Mouse (Mus musculus) lung, embryonic 15.5 days (tissue): ENCODE results near the gene Mapre3. TPM values are rescaled to one million over a fixed set of nuclear protein-coding genes. Genes with fewer than 3 reads are reported as not detected.

ENCODE experiments used
- ATAC-seq: fragments of 200-750 bp; cut with Nextera tagmentation; 2 replicates; pipeline ENCODE4 v1.8.0; 2017; ENCODE audit warnings: moderate number of reproducible peaks, borderline replicate concordance; ENCODE audit not compliant: low FRiP score, low TSS enrichment; ENCODE audit errors: extremely low read depth
- H3K27ac ChIP-seq: fragments of 300-500 bp; sonication (generic); 2 replicates; pipeline ENCODE4 v1.5.1; 2015; ENCODE audit warnings: moderate library complexity, mild to moderate bottlenecking, inconsistent platforms
- H3K27me3 ChIP-seq: fragments of 300-500 bp; sonication (generic); 2 replicates; pipeline ENCODE4 v1.6.1; 2015; ENCODE audit warnings: inconsistent platforms
- H3K36me3 ChIP-seq: fragments of 300-500 bp; sonication (generic); 2 replicates; pipeline ENCODE4 v1.6.1; 2015; ENCODE audit warnings: inconsistent platforms
- H3K4me1 ChIP-seq: fragments of 300-500 bp; sonication (generic); 2 replicates; pipeline ENCODE4 v1.6.1; 2015; ENCODE audit warnings: inconsistent platforms
- H3K4me2 ChIP-seq: fragments of 300-500 bp; sonication (generic); 2 replicates; pipeline ENCODE4 v1.6.1; 2015; ENCODE audit warnings: inconsistent platforms, mild to moderate bottlenecking, moderate library complexity
- H3K4me3 ChIP-seq: fragments of 300-500 bp; sonication (generic); 2 replicates; pipeline ENCODE4 v1.5.1; 2015; ENCODE audit warnings: mild to moderate bottlenecking, inconsistent platforms
- H3K9ac ChIP-seq: fragments of 300-500 bp; sonication (generic); 2 replicates; pipeline ENCODE4 v1.6.1; 2015; ENCODE audit warnings: inconsistent platforms
- H3K9me3 ChIP-seq: fragments of 300-500 bp; sonication (generic); 2 replicates; pipeline ENCODE4 v1.6.1; 2016; ENCODE audit warnings: inconsistent platforms
- WGBS: fragments of 180-500 bp; shearing (Covaris S2); methylation state at CpG from one replicate; pipeline ENCODE4 v1.1.7; 2015; 5-methylcytosine and 5-hydroxymethylcytosine counted together
- polyA plus RNA-seq: library from polyadenylated mRNA; unstranded; fragments of >200 nt; fragmentation: Nextera tagmentation; extraction: Ambion mirVana; gene quantifications from 2 replicates; pipeline ENCODE4 v1.2.1, GENCODE M21; 2015

The Mapre3 gene
- polyA plus RNA-seq, 1 experiment from 2014 or later = 21.7 TPM

- peak within 1 kb of the TSS; percentile 67 for H3K9ac ChIP-seq
- H3K9me3 ChIP-seq = no peaks in the 10 kb centered on the region
- peaks cover 15% of the 10 kb centered on the region for H3K36me3 ChIP-seq
- peak within 1 kb of the TSS; percentile 98 for H3K27ac ChIP-seq
- peaks cover 51% of the 10 kb centered on the region for H3K4me1 ChIP-seq
- WGBS = 12% methylated on average over 12 of the region's 13 CpGs
- no peaks in the 10 kb centered on the region for H3K27me3 ChIP-seq
- peak; percentile 82 for ATAC-seq
- H3K4me3 ChIP-seq = peak within 1 kb of the TSS; percentile 52
- H3K4me2 ChIP-seq = peak within 1 kb of the TSS; percentile 77
Observed at GRCm38 (mm10) chr5:30913060-30913841, 98.8 kb downstream of the Mapre3 start, which contains the start of gene Emilin1. TSS of gene Emilin1 (plus strand) at chr5:30913402.

- peaks cover 42% of the 10 kb centered on the region for H3K4me1 ChIP-seq
- H3K27me3 ChIP-seq = no peaks in the 10 kb centered on the region
- peak overlapping the region; percentile 77 for H3K4me2 ChIP-seq
- H3K27ac ChIP-seq = peak overlapping the region; percentile 98
- no peak for ATAC-seq
- no peaks in the 10 kb centered on the region for H3K9me3 ChIP-seq
- H3K9ac ChIP-seq = peak overlapping the region; percentile 67
- 34% methylated on average over 7 of the region's 7 CpGs for whole genome bisulfite sequencing
- peak overlapping the region; percentile 52 for H3K4me3 ChIP-seq
- peaks cover 24% of the 10 kb centered on the region for H3K36me3 ChIP-seq
Observed at GRCm38 (mm10) chr5:30914101-30914635, 99.7 kb downstream of the Mapre3 start.

GRCm38 (mm10) chr5:30914849-30915248 lies 100.4 kb downstream of the Mapre3 start:
- peaks cover 39% of the 10 kb centered on the region for H3K4me1 ChIP-seq
- peaks cover 30% of the 10 kb centered on the region for H3K36me3 ChIP-seq
- H3K9me3 ChIP-seq = no peaks in the 10 kb centered on the region
- H3K4me2 ChIP-seq = peak overlapping the region; percentile 77
- H3K27ac ChIP-seq = peak overlapping the region; percentile 98
- ATAC-seq = no peak
- H3K27me3 ChIP-seq = no peaks in the 10 kb centered on the region
- H3K4me3 ChIP-seq = peak overlapping the region; percentile 52
- WGBS = 36% methylated on average over 6 of the region's 6 CpGs
- H3K9ac ChIP-seq = peak overlapping the region; percentile 67

GRCm38 (mm10) chr5:30915456-30915855 lies 101.0 kb downstream of the Mapre3 start:
- no peaks in the 10 kb centered on the region for H3K27me3 ChIP-seq
- peak overlapping the region; percentile 77 for H3K4me2 ChIP-seq
- H3K27ac ChIP-seq = peak overlapping the region; percentile 98
- WGBS = 33% methylated on average over 9 of the region's 9 CpGs
- peak overlapping the region; percentile 67 for H3K9ac ChIP-seq
- H3K36me3 ChIP-seq = peaks cover 36% of the 10 kb centered on the region
- H3K9me3 ChIP-seq = no peaks in the 10 kb centered on the region
- peaks cover 44% of the 10 kb centered on the region for H3K4me1 ChIP-seq
- peak overlapping the region; percentile 52 for H3K4me3 ChIP-seq
- no peak for ATAC-seq

Other genes with a start within 250 kb of the Mapre3 start
- gene Kcnk3, start 226.5 kb upstream of the Mapre3 start, polyA plus RNA-seq = 21.5 and 23.1 TPM in 2 replicates
- 26.1 and 28.6 TPM in 2 replicates for gene Slc35f6, start 166.7 kb upstream of the Mapre3 start, polyA plus RNA-seq
- 332 and 343 TPM in 2 replicates for gene Cenpa, start 147.9 kb upstream of the Mapre3 start, polyA plus RNA-seq
- 4.8 and 5.3 TPM in 2 replicates for gene Dpysl5, start 103.1 kb upstream of the Mapre3 start, polyA plus RNA-seq
- gene Tmem214, start 53.4 kb downstream of the Mapre3 start, polyA plus RNA-seq = 78.4 and 79.8 TPM in 2 replicates
- 20.4 and 21.0 TPM in 2 replicates for gene Agbl5, start 74.1 kb downstream of the Mapre3 start, polyA plus RNA-seq
- gene Ost4, start 93.1 kb downstream of the Mapre3 start, polyA plus RNA-seq = 421 and 449 TPM in 2 replicates
- 228 and 233 TPM in 2 replicates for gene Emilin1, start 98.8 kb downstream of the Mapre3 start, polyA plus RNA-seq
- 11.8 and 14.6 TPM in 2 replicates for gene Khk, start 106.8 kb downstream of the Mapre3 start, polyA plus RNA-seq
- gene Cgref1, start 130.9 kb downstream of the Mapre3 start, polyA plus RNA-seq = 2.3 and 2.4 TPM in 2 replicates
- 135 TPM in 2 replicates for gene Preb, start 145.7 kb downstream of the Mapre3 start, polyA plus RNA-seq
- 0.29 and 0.35 TPM in 2 replicates for gene Tcf23, start 154.0 kb downstream of the Mapre3 start, polyA plus RNA-seq
- gene Atraid, start 233.7 kb downstream of the Mapre3 start, polyA plus RNA-seq = 149 and 154 TPM in 2 replicates
- 7.8 and 8.1 TPM in 2 replicates for gene Slc5a6, start 234.3 kb downstream of the Mapre3 start, polyA plus RNA-seq
- 27.5 and 29.6 TPM in 2 replicates for gene Cad, start 240.1 kb downstream of the Mapre3 start, polyA plus RNA-seq